Mouse (Mus musculus): ENCODE data around the gene Cpt1c. TPM values are rescaled to one million over a fixed set of nuclear protein-coding genes. Genes with fewer than 3 reads are reported as not detected.

Gene Cpt1c
- polyA plus RNA-seq, 1 experiment, result 7.6 TPM

- H3K36me3 ChIP-seq (ENCODE audit: control insufficient read depth, insufficient read depth, low read length), result peaks cover 89% of the 10 kb centered on the region
- H3K4me3 ChIP-seq (ENCODE audit: low read depth, low read length), result no peak overlapping the region
- no peaks in the 10 kb centered on the region for H3K27me3 ChIP-seq (ENCODE audit: control insufficient read depth, insufficient read depth, low read length)
- TF ChIP-seq CTCF (IDR thresholded peaks at IDR 0.05; ENCODE audit: extremely low read depth, insufficient read length, insufficient replicate concordance, low read depth, low read length) (no peak), POLR2A (IDR thresholded peaks at IDR 0.05; ENCODE audit: low read depth, low read length) (no peak)
- no peaks in the 10 kb centered on the region for H3K4me1 ChIP-seq (ENCODE audit: control insufficient read depth, insufficient read depth, insufficient read length, low read length)
- 96% methylated on average over 30 of the region's 30 CpGs for WGBS
- no peak overlapping the region for H3K27ac ChIP-seq (ENCODE audit: insufficient read depth, low read depth, low read length)
Observed at GRCm38 (mm10) chr7:45007846-45008245, 33.2 kb upstream of the Cpt1c start.

DNA sequence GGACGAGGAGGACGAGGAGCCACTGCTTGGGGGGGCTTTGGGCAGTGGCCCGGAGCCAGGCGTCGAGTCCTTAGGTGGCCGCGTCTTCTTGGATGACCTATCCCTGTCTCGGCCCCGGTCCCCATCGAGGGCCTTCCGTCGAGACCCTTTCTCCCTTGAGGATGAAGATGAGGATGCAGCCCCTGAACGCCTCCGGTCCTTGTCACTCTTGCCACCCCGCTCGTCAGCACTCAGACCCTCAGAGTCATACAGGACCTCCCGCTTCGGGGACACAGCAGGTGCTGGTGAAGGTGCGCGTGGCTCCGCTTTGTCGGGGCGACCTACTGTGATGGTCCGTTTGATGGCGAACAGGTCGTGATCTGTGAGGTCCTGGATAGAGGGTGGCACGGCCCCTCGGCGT is 32.5 kb upstream of the Cpt1c start:
- H3K4me3 ChIP-seq (ENCODE audit: low read depth, low read length), result no peak overlapping the region
- no peaks in the 10 kb centered on the region for H3K27me3 ChIP-seq (ENCODE audit: control insufficient read depth, insufficient read depth, low read length)
- no peak for TF ChIP-seq CTCF (IDR thresholded peaks at IDR 0.05; ENCODE audit: extremely low read depth, insufficient read length, insufficient replicate concordance, low read depth, low read length)
- TF ChIP-seq POLR2A (IDR thresholded peaks at IDR 0.05; ENCODE audit: low read depth, low read length), result no peak
- WGBS, result 96% methylated on average over 29 of the region's 29 CpGs
- H3K27ac ChIP-seq (ENCODE audit: insufficient read depth, low read depth, low read length), result no peak overlapping the region
- H3K36me3 ChIP-seq (ENCODE audit: control insufficient read depth, insufficient read depth, low read length), result peaks cover 89% of the 10 kb centered on the region
- H3K4me1 ChIP-seq (ENCODE audit: control insufficient read depth, insufficient read depth, insufficient read length, low read length), result no peaks in the 10 kb centered on the region

DNA sequence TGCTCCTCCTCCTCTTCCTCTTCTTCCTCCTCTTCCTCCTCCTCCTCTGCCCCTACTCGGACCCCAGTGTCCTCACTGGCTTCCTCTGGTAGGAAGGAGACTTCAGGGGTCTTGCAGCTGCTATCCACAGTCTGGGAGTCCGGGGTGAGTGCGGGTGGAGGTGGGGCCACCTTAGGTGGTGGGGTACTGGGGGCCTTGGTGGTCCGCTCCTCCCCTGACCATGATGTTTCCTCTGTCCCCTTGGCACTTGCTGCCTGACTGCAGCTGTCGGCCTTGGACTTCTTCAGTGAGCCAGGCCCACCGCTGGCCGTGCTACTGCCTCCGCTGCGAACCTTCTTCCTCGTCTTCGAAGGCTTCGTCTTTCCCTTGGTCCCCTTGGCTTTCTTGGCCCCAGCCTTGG is 31.9 kb upstream of the Cpt1c start:
- no peaks in the 10 kb centered on the region for H3K27me3 ChIP-seq (ENCODE audit: control insufficient read depth, insufficient read depth, low read length)
- H3K27ac ChIP-seq (ENCODE audit: insufficient read depth, low read depth, low read length), result no peak overlapping the region
- TF ChIP-seq CTCF (IDR thresholded peaks at IDR 0.05; ENCODE audit: extremely low read depth, insufficient read length, insufficient replicate concordance, low read depth, low read length) (no peak), POLR2A (IDR thresholded peaks at IDR 0.05; ENCODE audit: low read depth, low read length) (no peak)
- H3K4me3 ChIP-seq (ENCODE audit: low read depth, low read length), result no peak overlapping the region
- WGBS, result 92% methylated on average over 12 of the region's 12 CpGs
- no peaks in the 10 kb centered on the region for H3K4me1 ChIP-seq (ENCODE audit: control insufficient read depth, insufficient read depth, insufficient read length, low read length)
- H3K36me3 ChIP-seq (ENCODE audit: control insufficient read depth, insufficient read depth, low read length), result peaks cover 89% of the 10 kb centered on the region

- whole genome bisulfite sequencing, result 90% methylated on average over 6 of the region's 6 CpGs
- H3K27ac ChIP-seq (ENCODE audit: insufficient read depth, low read depth, low read length), result no peak overlapping the region
- no peak overlapping the region for H3K4me3 ChIP-seq (ENCODE audit: low read depth, low read length)
- no peaks in the 10 kb centered on the region for H3K27me3 ChIP-seq (ENCODE audit: control insufficient read depth, insufficient read depth, low read length)
- no peak for TF ChIP-seq POLR2A (IDR thresholded peaks at IDR 0.05; ENCODE audit: low read depth, low read length)
- TF ChIP-seq CTCF (IDR thresholded peaks at IDR 0.05; ENCODE audit: extremely low read depth, insufficient read length, insufficient replicate concordance, low read depth, low read length), result no peak
- peaks cover under 1% of the 10 kb centered on the region; the same call in 1 of the 2 replicates for H3K4me1 ChIP-seq (ENCODE audit: control insufficient read depth, insufficient read depth, insufficient read length, low read length)
- H3K36me3 ChIP-seq (ENCODE audit: control insufficient read depth, insufficient read depth, low read length), result peaks cover 91% of the 10 kb centered on the region
Observed at GRCm38 (mm10) chr7:45005321-45005992, 30.8 kb upstream of the Cpt1c start.

- Histone ChIP-seq H3K36me3 (ENCODE audit: control insufficient read depth, insufficient read depth, low read length) (peaks cover 91% of the 10 kb centered on the region), H3K27me3 (ENCODE audit: control insufficient read depth, insufficient read depth, low read length) (no peaks in the 10 kb centered on the region), H3K4me1 (ENCODE audit: control insufficient read depth, insufficient read depth, insufficient read length, low read length) (peaks cover 2% of the 10 kb centered on the region; the same call in 1 of the 2 replicates), H3K4me3 (ENCODE audit: low read depth, low read length) (no peak overlapping the region), H3K27ac (ENCODE audit: insufficient read depth, low read depth, low read length) (no peak overlapping the region)
- WGBS, result 81% methylated on average over 3 of the region's 3 CpGs
- TF ChIP-seq POLR2A (IDR thresholded peaks at IDR 0.05; ENCODE audit: low read depth, low read length), result no peak
- no peak for TF ChIP-seq CTCF (IDR thresholded peaks at IDR 0.05; ENCODE audit: extremely low read depth, insufficient read length, insufficient replicate concordance, low read depth, low read length)
Observed at GRCm38 (mm10) chr7:45004546-45004945, 29.9 kb upstream of the Cpt1c start.

DNA sequence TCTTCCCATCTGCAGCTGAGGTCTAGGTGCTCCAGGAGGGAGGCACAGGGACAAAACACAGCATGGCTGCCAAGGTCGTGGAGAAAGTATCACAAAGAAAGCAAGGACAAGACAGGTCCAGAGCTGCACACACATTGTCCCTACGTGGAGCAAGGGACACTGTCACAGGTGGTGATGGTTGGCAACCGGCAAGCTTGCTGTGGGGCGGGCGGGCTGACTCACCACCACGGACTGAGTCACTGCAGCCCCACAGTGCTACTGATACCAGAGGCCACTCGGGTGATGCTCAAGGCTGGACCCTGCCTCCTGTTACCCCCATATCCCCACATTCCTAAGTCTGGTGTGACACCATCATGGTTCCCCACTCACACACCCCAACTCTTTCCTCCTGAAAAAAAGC is 27.8 kb upstream of the Cpt1c start:
- WGBS, result 67% methylated on average over 7 of the region's 7 CpGs
- H3K36me3 ChIP-seq (ENCODE audit: control insufficient read depth, insufficient read depth, low read length), result peaks cover 70% of the 10 kb centered on the region

GRCm38 (mm10) chr7:45000539-45001114 is 26.0 kb upstream of the Cpt1c start:
- Histone ChIP-seq H3K36me3 (ENCODE audit: control insufficient read depth, insufficient read depth, low read length) (peaks cover 52% of the 10 kb centered on the region), H3K4me3 (ENCODE audit: low read depth, low read length) (no peak overlapping the region), H3K27ac (ENCODE audit: insufficient read depth, low read depth, low read length) (no peak overlapping the region), H3K4me1 (ENCODE audit: control insufficient read depth, insufficient read depth, insufficient read length, low read length) (peaks cover 10% of the 10 kb centered on the region), H3K27me3 (ENCODE audit: control insufficient read depth, insufficient read depth, low read length) (no peaks in the 10 kb centered on the region)
- no peak for TF ChIP-seq CTCF (IDR thresholded peaks at IDR 0.05; ENCODE audit: extremely low read depth, insufficient read length, insufficient replicate concordance, low read depth, low read length)
- no peak for TF ChIP-seq POLR2A (IDR thresholded peaks at IDR 0.05; ENCODE audit: low read depth, low read length)
- 70% methylated on average over 21 of the region's 21 CpGs for WGBS

More for the DNA sequence above, 27.8 kb upstream of the Cpt1c start:
- H3K4me3 ChIP-seq (ENCODE audit: low read depth, low read length), result no peak overlapping the region
- no peaks in the 10 kb centered on the region for H3K27me3 ChIP-seq (ENCODE audit: control insufficient read depth, insufficient read depth, low read length)
- H3K4me1 ChIP-seq (ENCODE audit: control insufficient read depth, insufficient read depth, insufficient read length, low read length), result peaks cover 5% of the 10 kb centered on the region
- TF ChIP-seq CTCF (IDR thresholded peaks at IDR 0.05; ENCODE audit: extremely low read depth, insufficient read length, insufficient replicate concordance, low read depth, low read length) (no peak), POLR2A (IDR thresholded peaks at IDR 0.05; ENCODE audit: low read depth, low read length) (no peak)
- H3K27ac ChIP-seq (ENCODE audit: insufficient read depth, low read depth, low read length), result no peak overlapping the region
